Mouse (Mus musculus): Measurements from ENCODE around the gene Gm11992. TPM values are rescaled to one million over a fixed set of nuclear protein-coding genes. Genes with fewer than 3 reads are reported as not detected.

The Gm11992 gene
- not detected in 4 replicates for total RNA-seq (2023)

GRCm38 (mm10) chr11:9048011-9048702, at the start of gene Gm11992:
Gene Gm11992, plus strand, starts transcription at chr11:9048594.

DNA sequence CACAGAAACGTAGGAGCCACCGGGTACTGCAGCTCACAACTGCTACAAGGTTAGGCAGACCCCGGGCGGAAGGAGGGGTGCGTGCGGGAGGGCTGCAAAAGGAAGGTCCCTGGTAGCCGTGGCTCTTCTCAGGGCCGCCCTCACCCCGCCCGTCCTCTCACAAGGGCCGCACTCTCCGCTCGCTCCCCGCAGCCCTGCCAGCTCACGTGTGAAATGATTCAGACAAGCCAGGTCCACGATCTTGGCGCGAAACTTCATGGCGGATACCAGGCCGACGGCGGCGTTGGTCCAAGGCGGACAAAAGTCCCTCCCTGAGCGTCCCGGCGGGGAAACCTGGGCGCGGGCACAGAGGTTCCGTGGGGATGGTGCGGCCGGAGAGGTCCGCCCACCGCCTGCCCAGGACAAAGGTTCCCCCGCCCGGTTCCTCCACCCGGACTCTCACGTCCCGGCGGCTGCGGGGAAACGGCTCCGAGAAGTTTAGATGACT, 37.5 kb upstream of the Gm11992 start, which contains the start of gene Hus1:
Gene Hus1, minus strand, starts transcription at position 339 of the 487 bp plus-strand sequence.

DNA sequence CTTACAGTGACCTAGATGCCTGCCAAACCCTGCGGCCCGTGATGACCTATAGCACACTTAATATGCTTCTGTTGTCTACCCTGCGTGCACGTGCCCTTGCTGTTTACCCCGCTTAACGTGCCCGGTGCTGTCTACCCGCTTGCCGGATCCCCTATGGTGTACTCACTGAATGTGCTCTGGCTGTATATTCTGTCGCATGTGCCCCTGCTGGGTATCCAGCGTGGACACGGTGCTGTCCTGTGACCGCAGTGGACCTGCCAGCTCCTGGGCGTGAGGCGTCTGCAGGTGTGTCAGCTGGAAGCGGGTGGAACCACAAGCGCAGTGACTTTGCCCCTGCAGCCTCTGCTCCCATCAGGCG, 288 bp downstream of the Gm11992 start, which contains the start of gene Sun3:
Gene Sun3, minus strand, starts transcription at position 289 of the 358 bp plus-strand sequence.

GRCm38 (mm10) chr11:9118050-9118420, 69.6 kb downstream of the Gm11992 start, which contains the start of gene Upp1:
Gene Upp1, plus strand, starts transcription at chr11:9118103.

Other genes starting within 250 kb of the Gm11992 start
- 0.09 to 0.31 TPM (median 0.14 TPM) in 3 of 4 replicates, not detected in the other for gene Pkd1l1, start 75.3 kb upstream of the Gm11992 start, total RNA-seq (2023)
- 16.3 to 17.2 TPM (median 16.8 TPM) in 4 replicates for gene Hus1, start 37.4 kb upstream of the Gm11992 start, total RNA-seq (2023)
- not detected in 4 replicates for gene Sun3, start 397 bp downstream of the Gm11992 start, total RNA-seq (2023)
- gene Upp1, start 69.5 kb downstream of the Gm11992 start, total RNA-seq (2023): not detected in 4 replicates
- gene Abca13, start 143.3 kb downstream of the Gm11992 start, total RNA-seq (2023): not detected in 4 replicates

All from B cell, adult 62 days (primary cell).